Mouse (Mus musculus) cortical plate, adult 2 months (tissue): ENCODE data around the gene Olfr370.

ENCODE experiments used
- CTCF ChIP-seq: fragments of 200-500 bp; IDR thresholded peaks from 2 replicates; pipeline ENCODE4 v1.5.1; 2011; ENCODE audit warnings: mild to moderate bottlenecking, control low read depth, low read length; ENCODE audit not compliant: insufficient read depth; ENCODE audit errors: extremely low read depth
- POLR2A ChIP-seq: fragments of 200-500 bp; IDR thresholded peaks from 2 replicates; pipeline ENCODE4 v1.6.1; 2011; ENCODE audit warnings: mild to moderate bottlenecking, low read length, control low read depth; ENCODE audit not compliant: insufficient read depth; ENCODE audit errors: extremely low read depth

DNA sequence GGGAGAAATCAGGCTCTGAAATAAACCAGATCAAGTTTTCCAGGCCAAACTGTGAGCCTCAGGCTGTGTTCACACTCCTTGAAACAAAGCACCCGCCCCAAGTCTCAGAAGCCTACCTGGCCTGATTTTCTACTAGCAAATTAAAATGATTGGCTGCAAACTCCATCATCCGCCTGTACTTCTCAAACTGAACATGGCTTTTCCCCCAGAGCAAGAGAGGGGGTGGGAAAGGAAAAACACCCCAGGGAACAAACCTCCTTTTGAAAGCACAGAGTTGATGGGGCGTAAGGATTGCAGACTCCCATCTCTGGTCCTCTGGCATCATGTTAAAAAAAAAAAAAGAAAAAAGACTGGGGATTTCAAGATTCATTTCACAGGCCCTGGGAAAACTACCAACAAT lies 57.1 kb downstream of the Olfr370 start:
- no peak for TF ChIP-seq CTCF
- TF ChIP-seq POLR2A = no peak
